Mouse (Mus musculus): Measurements from ENCODE around the gene Cyp4f39.

GRCm38 (mm10) chr17:32450844-32451537 lies 1.5 kb upstream of the Cyp4f39 start:
- TF ChIP-seq POLR2A (IDR thresholded peaks at IDR 0.05; ENCODE audit: borderline replicate concordance, control insufficient read depth, low read depth, low read length) = no peak
- no peak for TF ChIP-seq CTCF (IDR thresholded peaks at IDR 0.05; ENCODE audit: control insufficient read depth, insufficient read depth, low read length)

Measured in bone marrow, adult 2 months (tissue).